Mouse (Mus musculus) gastrocnemius, postnatal 25 days (tissue): ENCODE results near the gene Rimbp2. TPM values are rescaled to one million over a fixed set of nuclear protein-coding genes. Genes with fewer than 3 reads are reported as not detected.
"Not testable (repeated sequence)": the region's sequence is repeated elsewhere in the genome, so short reads cannot be mapped to it uniquely, and the experiment has no call there.

Source experiments
- DNase-seq: peaks from one replicate; pipeline ENCODE4 v3.0.0; 2022
- long read RNA-seq, 2 experiments: library from polyadenylated mRNA; stranded (forward); transcript quantifications; one replicate each; pipeline ENCODE4 v2.0.0; 2021
- total RNA-seq, 2 experiments: library from RNA; stranded (reverse); gene quantifications; 1 replicate in 1 of 2; 2 replicates in 1 of 2; pipeline ENCODE4 v1.2.3; 2021

The Rimbp2 gene
- not detected for total RNA-seq
- long read RNA-seq, experiment 1, result 0 reads
- long read RNA-seq, experiment 2, result 0 reads

DNA sequence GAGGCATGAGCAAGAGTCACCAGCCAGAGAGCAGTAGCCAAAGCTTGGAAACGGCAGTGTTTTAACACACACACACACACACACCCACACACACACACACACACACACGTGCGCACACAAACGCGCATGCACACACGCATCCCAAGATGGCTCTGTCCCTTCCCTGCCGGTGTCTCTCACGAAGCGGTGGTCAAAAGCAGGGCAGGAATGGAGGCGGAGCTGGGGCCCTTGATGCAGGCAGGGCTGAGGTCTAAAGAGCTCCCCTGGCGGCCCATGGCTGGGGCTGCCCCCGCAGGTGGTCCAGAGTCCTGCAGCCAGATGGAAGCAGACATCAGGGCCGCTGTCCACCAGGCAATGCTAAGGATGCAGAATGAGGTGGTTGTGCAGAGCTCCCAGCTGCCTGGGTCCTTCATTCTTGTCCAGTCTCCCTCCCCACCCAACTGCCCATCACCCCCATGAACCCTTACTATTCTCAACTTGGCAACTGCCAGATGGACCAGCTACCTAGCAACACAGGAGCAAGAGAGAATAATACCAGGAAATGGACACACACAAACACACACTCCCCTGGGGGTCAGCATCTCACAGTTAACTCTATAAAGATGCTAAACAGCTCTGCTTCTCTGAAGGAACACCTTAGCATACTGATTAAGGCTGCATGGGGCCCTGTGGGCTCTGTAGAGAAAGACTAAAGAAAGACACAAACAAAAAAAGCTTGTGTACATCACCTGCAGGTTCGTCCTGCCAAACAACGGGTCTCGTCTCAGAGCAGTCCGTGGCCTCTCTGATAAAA is at the start of gene Rimbp2:
Gene Rimbp2 (minus strand): TSS at position 209 of the 793 bp plus-strand sequence.
- no peak for DNase-seq

DNA sequence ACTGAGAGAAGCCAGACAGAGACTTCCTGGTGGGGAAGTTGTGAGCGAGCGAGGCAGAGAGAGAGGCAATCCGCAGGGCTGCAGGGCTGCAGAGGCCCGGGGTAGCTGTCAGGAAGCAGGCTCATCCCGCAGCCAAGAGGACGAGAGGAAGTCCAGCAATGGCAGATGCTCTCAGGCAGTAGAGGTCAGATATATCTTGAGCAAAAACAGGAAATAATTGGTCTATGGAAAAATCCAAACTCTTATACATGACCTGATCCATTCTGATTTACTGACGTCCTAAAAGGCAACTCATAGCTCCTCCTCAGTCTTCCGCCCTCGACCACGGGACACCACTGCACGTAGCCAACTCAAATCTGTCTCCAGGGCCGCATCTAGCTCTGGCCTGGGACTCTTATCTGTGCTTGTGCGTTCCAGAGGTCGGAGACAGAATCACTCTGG is 49.3 kb upstream of the Rimbp2 start:
- DNase-seq, result no peak

DNA sequence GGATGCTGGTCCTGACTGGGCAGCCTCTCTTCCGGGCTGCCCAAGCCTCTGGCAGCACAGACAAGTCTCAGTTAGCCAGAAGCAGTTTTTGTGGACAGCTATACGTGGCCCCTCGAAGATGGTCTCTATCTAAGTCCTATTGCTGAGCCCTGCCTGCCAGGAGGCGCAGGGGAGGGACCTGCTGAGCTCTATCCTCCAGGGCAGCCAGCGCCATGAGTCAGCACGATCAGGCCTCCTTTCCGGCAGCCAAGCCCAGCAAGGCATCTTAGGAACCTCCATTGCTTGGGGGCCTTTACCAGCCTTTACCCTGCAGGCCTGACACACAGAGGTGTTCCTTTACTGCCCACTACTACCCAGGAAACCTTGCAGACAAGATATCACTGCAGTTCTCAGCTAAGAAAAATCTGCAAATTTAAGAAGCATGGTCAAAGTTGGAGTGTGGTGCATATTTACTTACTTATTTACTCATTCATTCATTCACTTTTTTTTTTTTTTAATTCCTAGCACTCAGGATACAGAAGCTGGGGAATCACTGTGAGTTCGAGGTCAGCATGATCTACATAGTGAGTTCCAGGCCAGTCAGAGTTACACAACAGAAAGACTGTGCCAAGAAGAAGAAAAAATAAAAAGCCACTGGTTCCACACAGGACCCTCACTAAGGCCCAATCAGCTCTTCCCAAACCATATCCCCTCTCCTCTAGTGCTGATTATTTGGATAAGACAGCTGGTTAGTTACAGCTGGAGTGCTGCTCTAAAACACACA is 47.6 kb upstream of the Rimbp2 start:
- no peak for DNase-seq

DNA sequence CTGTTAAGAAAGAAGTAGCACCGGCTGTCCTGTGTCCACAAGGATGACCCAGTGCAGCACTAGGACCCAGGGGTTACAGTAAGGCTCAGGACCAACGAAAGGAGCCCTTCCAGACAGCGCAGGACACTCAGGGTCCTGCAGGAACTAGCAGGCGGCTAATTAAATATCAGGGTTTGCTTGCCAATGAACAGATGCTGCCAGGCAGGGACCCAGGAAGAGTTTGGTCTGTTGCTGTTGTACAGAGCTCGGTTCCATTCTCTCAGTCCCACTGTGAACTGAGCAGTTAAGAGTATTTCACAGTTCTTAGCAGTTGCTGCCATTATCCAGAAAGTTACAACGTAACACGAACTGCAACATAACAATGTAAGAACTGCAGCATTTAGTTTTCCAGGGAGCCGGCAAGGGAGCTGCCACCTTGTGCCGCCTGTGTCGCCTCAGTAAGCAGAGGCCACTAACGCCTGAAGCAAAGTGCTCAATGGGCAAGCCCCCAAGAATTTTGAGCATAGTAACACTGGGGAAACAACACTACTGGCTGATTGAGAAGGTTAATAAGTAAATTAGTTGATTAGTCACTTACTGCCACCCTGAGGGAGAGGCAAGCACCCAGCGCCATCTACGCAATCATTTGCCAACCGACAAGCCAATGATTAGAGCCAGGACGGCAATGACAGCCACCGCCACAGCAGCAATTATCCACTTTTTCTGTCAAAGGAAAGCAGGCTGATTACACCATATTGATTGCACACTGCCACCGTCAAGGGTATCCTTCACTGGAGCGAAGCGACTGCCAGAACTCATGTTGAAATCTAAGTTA is 34.1 kb upstream of the Rimbp2 start:
- DNase-seq, result no peak

DNA sequence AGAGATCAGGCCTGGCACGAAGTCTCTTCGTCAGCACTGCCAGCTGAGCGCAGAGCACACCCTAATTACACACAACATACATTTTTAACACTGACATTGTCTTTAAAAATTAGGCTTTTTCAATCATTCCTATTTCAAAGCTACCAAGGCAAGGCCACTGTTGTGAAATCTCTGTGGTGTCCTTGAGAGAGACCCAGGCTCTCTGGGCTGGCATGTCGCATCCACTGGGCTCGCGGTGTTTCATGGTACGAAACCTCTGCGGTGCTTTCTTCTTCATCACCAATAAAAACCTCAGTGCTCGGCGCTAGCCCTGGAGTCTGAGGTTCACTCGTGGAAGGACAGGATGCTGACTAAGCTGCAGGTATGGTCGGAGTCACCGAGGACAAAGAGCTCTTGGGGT is 32.7 kb upstream of the Rimbp2 start:
- no peak for DNase-seq

DNA sequence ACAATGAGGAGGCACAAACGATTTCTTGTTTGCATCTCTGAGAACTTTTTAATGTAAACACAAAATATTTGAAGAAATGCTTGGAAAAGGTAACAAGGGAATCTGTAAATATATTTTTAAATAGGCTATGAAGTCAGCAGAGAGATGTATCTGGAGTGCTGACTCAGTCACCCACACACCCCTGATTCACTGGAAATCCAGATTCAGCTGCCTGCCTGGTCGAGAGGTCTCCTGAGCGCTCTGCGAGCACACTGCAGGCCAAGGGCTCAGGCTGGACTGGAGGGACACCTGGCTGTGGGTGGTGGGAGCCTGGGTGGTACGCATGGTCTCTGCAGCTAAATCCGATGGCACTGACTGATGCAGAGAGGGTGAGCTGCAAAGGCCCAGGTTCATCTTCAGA is 31.2 kb upstream of the Rimbp2 start:
- DNase-seq, result no peak

DNA sequence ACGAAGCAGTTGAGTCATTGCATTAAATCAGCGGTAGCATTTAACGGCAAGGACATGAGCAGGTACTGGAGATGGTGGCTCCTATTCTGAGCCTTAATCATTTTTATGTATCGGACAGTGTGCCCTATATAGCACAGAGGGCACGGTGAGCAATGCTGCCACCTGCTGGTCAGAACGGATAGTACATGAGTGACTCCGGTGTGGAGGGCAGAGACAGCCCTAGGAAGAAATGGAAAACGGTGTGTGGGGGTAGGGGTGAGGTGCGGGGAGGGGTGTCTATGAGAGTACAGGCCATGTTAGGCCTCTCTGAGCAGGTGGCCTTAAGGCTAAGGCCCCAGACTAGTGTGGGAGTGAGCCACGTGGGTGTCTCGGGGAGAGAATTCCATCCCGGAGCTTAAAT is 28.3 kb upstream of the Rimbp2 start:
- no peak for DNase-seq

DNA sequence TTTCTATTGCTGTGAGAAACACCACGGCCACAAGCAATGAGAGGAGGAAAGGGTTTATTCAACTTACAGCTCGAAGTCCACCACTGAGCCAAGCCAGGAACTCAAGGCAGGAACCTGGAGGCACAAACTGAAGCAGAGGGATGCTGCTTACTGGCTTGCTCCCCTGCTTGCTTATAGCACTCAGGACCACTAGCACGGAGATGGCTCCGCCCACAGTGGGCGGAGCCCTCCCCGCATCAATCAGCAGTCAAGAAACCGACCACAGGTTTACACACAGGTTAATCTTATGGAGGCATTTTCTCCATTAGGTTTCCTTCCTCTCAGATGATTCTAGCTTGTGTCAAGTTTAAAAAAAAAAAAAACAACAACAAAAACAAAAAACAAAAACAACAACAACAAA is 27.6 kb upstream of the Rimbp2 start:
- no peak for DNase-seq

DNA sequence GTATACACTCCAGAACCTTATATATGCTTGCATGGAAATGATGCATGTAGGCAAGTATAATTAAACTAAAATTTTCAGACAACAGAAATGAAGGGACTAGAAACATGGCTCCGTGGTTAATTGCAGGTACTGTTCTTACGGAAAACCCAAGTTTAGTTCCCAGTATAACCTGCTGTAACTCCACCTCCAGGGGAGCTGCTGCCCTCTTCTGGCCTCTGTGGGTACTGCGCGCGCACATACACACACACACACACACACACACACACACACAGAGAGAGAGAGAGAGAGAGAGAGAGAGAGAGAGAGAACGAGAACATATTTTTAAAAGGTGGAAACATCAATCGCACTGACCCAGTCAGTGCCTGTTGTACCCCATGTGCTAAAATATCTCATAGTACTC is 25.7 kb upstream of the Rimbp2 start:
- no peak for DNase-seq

DNA sequence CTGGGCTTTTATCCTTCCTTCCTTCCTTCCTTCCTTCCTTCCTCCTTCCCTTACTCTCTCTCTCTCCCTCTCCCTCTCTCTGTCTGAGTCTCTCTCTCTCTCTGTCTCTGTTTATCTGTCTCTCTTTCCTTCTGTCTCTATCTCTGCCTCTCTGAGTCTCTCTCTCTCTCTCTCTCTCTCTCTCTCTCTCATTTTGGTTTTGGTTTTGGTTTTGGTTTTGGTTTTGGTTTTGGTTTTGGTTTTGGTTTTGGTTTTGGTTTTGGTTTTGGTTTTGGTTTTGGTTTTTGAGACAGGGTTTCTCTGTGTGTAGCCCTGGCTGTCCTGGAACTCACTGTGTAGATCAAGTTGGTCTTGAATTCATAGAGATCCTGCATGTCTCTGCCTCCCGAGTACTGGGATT is 24.2 kb upstream of the Rimbp2 start:
- not testable (repeated sequence) for DNase-seq

DNA sequence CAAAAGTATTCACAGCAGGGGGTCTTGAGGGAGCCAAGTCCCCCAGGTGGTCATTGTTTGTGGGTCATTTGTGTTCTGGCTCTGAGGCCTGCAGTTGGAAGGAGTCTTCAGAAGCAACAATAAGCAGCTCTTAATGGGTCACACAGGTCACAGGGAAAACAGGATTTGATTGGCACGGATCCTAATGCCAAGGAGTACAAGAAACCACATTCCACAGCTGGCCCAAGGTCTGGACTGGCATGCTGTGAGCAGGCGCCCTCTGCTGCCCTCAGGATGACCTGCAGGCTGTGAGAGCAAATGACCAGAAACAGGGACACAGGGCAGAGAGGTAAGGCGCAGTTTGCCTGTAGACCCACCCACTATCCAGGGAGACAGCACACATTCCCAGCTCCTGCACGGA is 23.0 kb upstream of the Rimbp2 start:
- no peak for DNase-seq

DNA sequence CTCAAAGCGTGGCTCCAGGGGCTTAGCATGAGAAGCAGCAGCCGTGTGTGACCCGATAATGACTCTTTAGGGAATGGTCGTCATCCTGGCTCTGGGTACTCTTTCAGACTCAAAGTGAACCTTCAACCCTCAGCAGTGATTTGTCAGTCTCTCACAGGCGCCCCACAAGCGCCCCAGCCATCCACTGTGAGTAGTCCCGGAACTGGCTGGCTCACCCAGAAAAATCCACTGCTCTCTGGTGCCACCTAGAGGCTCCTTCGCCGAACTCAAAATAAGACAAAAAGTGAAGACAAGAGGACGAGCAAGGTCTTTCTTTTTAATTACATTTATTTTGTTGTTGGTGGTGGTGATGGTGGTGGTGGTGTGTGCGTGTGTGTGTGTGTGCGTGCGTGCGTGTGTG is 18.0 kb upstream of the Rimbp2 start:
- DNase-seq, result no peak

DNA sequence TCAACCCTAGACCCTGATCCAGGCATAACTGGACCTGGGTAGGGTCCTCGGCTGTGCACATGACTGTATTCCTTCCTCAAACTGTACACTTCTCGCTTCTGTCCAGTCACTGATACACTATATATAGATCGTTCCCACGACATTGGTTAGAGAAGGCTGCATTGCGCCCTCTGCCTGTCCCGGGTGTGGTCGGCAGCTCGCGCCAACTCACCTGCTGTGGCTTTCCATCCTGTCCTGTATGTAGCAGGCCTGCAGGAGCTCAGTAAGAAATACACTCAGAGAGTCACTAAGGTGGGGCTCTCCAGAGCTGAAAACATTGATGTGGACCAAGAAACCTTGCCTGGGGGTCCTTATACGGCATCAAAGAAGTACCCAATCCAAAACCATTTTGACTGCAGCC is 17.6 kb upstream of the Rimbp2 start:
- no peak for DNase-seq

DNA sequence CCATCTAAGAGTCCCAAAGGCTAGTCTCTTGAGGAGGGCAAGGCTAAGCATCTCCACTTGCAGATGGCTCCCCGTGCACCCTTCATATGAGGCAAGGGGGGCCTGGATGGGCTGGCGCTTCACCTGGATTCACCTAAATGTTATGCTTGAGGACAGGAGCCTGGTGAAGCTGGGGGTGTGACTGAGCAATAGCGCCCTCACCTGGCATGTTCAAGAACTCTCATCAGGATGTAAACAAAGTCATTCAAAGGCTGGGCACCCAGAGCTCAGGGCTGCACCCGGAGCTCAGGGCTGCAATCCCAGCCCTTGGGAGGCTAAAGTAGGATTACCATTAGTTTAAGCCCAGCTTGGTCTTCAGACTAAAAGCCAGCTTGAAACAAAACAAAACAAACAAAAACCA is 11.1 kb upstream of the Rimbp2 start:
- DNase-seq, result no peak

DNA sequence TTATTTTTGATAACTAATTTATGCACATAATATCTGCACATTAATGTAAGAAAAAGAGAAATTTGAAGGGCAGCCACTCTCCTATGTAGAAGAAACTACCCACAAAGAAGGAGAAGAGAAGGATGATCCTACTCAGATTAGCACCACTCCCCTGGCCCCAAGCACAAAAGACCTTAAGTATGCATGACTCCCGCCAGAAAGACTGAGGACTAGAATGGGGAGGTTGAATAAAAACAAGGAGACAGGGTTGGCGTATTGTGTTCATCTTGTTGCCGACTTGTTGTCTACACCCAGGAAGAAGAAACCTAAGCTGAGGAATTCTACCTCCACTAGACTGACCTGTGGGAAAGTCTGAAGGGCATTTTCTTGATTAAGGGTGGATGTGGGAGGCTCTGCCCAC is 5.6 kb upstream of the Rimbp2 start:
- no peak for DNase-seq

DNA sequence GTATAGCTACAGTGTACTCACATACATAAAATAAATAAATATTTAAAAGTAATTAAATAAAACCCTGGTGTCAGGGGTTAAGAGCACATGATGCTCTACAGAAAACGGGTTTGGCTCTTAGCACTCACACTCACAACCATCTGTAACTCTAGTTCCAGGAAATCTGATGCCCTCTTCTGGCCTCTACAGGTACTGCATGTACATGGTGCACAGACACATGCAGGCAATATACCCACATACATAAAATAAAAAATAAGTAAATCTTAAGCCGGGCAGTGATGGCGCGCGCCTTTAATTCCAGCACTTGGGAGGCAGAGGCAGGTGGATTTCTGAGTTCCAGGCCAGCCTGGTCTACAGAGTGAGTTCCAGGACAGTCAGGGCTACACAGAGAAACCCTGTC is 1.1 kb upstream of the Rimbp2 start:
- not testable (repeated sequence) for DNase-seq

DNA sequence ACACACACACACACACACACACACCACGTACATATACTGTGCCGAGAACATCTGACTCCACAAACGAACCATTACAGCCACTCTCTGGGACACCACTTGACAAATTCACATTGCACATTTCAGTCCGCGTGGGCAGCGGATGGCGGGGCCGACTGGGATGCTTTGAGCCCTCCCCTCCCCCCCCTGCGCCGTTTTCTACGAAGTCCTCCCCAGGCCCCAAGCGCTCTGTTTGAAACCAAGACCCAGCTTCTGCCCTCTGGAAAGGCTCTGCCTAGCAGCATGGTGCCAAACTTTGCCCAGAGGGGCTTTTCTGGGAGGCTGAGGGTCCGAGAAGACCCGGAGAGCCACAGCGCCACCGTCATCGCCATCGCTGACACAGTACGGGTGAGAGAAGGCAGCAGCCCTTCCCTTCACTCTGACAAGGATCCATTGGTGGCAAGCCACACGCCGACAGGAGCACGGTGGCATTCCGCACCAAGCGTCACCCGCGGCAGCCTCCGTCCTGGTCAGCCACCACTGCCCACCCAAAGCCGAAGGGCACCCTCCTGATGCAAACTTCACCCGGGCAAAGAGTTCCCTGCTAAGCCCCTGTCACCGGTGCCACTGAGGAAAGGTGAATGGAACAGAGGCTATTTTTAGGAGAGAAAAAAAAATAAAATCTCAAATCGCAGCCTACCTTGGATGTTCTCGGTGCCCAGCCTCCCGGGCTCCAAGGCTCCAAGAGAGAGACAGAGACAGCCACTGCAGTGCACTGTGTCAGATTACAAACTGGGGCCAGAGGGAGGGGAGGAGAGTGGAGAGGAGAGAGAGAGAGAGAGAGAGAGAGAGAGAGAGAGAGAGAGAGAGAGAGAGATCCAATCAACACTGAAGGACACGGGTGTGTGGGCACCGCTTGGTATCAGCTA is 743 bp downstream of the Rimbp2 start:
- DNase-seq, result no peak

DNA sequence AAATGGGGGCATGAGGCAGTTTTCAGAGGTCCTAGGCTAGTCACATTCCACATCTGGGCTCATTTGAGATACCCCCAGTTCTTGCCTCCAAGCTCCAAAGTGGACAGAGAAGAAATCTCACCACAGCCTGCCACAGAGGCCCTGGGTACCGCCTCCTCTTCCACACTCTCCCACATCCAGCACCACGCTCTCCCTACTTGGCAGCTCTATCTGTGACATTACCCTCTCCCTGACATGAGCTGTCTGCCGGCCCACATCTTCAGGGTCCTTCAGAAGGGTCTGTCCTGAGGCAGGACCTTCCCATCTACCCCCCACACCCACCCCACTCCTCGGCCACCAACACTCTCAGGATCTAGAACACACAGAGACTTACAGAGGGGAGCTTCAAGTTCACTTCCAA is 1.8 kb downstream of the Rimbp2 start:
- no peak for DNase-seq

DNA sequence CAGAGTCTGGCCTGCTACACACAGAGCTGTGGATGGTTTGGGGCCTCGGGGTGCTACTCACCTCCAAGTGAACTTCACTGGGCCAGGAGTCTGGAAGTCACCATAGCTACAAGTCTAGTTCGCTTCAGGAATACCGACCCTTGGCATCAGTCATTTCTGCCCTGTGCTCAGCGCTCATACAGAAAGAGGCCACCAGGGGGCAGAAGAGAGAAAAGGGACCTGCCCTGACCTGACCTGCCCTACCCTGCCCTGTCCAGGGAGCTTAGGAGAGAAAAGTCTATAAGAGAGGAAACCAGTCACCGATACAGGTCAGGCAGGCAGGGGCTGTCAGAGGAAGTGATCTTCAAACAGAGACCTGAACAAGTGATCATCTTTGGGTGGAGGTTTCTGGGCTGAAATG is 6.2 kb downstream of the Rimbp2 start:
- no peak for DNase-seq

DNA sequence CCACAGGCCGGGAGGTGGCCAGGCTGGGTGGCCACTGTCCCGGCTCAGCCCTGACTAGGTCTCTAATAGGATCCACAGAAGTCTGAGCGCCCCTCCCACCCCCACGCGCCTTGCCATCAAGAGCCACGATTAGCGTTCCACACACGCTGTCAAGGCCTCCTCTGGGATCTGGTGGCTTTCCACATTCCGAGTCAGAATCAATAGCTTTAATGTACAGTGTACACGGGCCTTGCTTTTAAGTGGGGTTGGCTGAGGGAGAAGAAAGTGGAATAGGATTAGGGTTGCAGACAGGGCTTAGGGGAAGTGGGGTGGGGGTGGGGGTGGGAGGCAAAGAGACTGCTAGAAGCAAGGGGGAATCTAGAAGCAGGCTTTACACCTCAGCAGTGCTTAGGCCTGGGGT is 12.8 kb downstream of the Rimbp2 start:
- DNase-seq, result no peak

DNA sequence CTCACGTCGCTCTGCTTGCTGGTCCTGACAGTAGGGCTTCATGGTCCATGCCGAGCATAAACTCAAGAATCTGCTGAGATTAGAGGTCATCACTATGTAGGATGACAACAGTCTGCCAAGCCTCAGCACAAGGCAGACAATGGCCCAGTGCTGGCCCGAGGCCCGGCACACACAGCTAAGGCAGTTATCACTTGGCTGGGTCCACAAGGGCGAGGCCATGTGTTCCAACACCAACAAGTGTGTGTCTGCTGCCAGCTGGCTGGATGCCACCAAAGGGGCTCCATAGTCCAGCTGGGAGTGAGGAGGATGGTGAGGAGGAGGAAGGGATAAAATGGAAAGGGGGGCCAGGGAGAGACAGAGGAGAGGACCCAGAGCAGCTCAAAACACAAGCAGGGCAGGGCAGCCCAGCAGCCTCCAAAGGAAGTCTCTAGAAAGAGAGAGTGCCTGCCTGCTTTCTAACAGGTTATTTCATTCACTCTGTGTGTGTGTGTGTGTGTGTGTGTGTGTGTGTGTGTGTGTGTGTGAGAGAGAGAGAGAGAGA is 17.9 kb downstream of the Rimbp2 start:
- no peak for DNase-seq
